Mouse (Mus musculus) cerebellum, adult (tissue): Measurements from ENCODE around the gene Klk1b9.
"Not testable (repeated sequence)": the region's sequence is repeated elsewhere in the genome, so short reads cannot be mapped to it uniquely, and the experiment has no call there.

Experiments
- ATAC-seq: cut with Nextera tagmentation; 2 replicates; pipeline ENCODE4 v1.9.2; 2017; ENCODE audit warnings: mild to moderate bottlenecking, moderate library complexity, mixed read lengths; ENCODE audit not compliant: insufficient number of reproducible peaks, low FRiP score, low TSS enrichment

Gene Klk1b9

DNA sequence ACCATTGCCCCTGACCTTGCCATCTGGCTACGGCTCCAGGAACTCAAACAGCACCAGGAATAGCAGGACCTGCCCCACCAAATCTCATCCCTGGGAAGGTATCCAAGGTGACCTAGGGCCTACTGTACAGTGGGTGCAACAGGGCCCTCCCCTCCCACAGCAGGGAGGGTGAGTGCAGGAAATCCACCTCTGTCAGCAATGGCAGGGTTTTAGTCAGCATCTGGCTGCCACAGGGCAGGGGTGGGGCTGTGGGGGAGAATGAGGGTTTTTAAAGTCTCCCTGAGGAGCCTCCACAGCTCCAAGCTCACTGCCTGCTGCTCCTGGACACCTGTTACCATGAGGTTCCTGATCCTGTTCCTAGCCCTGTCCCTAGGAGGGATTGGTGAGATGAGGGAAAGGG lies at the start of gene Klk1b9:
TSS of gene Klk1b9 (plus strand) at position 301 of the 400 bp plus-strand sequence.
- ATAC-seq, result not testable (repeated sequence)

DNA sequence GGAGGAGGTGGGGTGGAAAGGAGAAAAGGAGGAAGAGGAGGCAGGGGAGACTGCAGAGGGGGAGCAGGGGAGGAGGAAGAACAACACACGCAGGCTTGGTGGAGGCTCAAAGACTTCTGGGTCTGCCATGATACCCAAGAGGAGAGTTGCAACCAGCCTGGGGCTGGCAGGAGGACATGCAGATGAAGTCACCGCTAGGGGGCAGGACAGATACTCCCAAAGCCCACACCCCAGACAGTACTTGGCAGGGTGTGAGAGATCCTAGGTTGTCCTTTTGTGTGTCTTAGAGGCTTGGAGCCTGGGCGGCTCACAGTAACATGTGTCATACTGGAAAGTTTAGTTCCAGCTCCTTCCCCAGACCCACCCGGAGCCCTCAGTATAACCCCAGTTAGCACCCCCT lies 47.3 kb upstream of the Klk1b9 start:
- ATAC-seq, result no peak

DNA sequence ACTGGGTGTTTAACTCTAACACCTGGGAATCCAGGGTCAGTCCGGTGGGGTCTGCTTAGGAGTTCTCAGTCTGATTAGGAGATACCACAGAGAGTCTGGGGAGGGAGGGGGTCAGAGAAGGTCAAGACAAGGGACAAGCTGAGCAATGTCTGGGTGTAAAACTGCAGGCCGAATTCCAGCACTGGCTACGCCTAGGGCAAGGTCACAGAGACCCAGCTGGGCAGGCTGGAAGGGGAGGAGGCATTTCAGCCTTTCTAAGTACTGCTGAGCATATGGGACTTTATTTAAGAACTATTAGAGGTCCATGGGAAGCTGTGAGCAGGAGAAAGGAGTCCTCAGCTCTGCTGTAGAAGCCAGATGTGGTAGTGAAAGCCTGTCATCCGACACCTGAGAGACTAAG lies 43.5 kb upstream of the Klk1b9 start:
- ATAC-seq, result no peak

DNA sequence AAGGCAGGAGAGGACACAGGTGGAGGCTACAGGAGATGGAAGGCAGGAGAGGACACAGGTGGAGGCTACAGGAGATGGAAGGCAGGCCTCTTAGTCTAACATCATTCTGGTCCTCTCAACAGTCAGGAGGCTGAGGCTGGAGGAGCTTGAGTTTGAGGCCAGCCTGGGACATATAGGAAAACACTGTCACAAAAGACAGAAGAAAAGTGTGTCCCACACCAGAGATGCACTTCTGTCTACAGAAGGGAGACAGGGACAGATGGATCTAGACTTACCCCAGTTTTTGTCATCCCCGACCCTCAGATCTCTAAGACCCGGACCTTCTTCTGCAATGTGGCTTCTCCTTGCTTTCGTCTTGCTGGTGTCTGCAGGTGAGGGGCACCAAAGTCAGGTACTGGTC lies 42.4 kb upstream of the Klk1b9 start, which contains the start of gene Klk15:
TSS of gene Klk15 (plus strand) at position 301 of the 400 bp plus-strand sequence.
- no peak for ATAC-seq

DNA sequence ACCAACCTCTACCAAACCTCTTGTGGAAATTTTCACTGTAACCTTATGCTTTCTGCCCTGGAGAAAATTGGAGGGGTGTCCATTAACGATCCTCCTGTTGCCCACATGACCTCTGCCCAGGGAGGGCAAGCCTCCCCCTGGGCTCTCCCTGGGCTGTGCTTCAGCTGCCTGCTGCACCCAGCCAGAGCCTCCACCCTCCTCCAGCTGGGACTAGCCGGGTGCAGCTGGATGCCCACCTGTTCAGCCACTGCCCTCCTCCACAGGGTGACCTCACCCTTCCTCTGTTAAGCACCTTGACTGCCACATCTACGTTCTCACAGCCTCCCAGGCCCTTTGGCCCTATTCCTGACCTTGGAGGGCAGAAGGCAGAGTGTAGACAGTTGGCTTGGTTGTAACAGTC lies 41.1 kb upstream of the Klk1b9 start:
- ATAC-seq, result no peak

DNA sequence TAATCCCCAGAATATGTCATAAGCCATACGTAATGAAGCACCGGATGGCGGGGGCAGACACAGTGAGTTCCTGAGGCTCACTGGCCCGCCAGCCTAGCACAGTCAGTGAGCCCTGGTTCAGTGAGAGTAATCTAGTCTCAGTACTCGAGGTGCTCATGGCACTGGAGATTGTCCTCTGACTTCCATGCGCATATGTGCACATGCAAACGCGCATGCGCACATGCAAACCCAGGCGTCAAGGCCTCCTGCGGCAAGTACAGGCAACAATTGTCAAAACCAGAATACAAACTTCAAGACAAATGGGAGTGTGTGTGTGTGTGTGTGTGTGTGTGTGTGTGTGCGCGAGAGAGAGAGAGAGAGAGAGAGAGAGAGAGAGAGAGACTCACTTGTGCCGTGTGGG lies 39.3 kb upstream of the Klk1b9 start:
- ATAC-seq, result no peak

DNA sequence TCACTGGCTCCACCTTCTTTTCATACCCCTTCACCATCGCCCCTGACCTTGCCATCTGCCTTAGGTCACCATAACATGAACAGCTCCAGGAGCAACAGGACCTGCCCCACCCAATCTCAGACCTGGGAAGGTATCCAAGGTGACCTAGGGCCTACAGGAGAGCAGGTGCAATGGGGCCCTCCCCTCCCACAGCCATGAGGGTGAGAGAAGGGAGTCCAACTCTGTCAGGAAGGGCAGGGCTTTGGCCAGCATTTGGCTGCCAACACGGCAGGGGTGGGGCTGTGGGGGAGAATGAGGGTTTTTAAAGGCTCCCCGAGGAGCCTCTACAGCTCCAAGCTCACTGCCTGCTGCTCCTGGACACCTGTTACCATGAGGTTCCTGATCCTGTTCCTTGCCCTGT lies 33.6 kb upstream of the Klk1b9 start:
- not testable (repeated sequence) for ATAC-seq

DNA sequence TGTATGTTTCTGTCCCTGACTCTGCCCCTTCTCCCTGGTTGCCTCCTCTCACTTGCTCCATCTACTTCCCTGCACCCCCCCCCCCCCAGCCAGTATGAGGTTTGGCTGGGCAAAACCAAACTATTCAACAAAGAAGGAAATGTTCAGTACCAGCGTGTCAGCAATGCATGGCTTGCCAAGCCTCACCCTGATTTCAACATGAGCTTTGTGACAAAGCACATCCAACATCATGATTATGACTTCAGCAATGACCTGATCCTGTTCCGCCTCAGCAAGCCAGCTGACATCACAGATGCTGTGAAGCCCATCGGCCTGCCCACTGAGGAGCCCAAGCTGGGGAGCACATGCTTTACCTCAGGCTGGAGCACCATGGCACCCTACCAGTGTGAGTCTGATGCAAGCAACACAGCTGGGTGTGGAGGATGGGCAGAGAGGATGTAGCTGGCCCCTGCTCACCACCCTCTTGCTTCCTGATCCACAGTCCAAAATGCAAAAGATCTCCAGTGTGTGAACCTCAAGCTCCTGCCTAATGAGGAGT lies 31.1 kb upstream of the Klk1b9 start:
- no peak for ATAC-seq

DNA sequence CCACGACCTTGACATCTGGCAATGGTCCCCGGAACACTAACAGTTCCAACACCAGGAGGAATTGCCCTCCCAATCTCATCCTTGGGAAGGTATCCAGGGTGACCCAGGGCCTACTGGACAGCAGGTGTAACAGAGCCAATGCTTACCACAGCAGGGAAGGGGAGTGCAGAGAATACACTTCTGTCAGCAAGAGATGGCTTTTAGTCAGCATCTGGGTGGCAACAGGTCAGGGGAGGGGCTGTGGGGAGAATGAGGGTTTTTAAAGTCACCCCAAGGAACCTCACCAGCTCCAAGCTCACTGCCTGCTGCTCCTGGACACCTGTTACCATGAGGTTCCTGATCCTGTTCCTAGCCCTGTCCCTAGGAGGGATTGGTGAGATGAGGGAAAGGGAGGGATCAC lies 25.5 kb upstream of the Klk1b9 start, which contains the start of gene Klk1b8:
TSS of gene Klk1b8 (plus strand) at position 301 of the 400 bp plus-strand sequence.
- no peak for ATAC-seq

DNA sequence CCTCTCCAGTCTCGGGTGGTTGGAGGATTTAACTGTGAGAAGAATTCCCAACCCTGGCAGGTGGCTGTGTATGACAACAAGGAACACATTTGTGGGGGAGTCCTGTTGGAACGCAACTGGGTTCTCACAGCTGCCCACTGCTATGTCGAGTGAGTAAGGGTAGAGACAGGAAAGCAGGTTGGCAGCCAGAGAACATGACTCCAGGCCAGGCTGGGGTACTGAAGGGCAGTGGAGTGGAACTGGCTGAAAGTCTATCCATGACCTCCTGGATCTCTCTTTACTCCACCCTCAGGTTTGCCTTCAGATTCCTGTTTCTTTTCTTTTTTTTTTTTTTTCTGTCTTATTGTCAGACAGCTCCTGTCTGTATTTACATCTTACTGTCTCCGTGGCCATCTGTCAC lies 23.2 kb upstream of the Klk1b9 start:
- ATAC-seq, result no peak

DNA sequence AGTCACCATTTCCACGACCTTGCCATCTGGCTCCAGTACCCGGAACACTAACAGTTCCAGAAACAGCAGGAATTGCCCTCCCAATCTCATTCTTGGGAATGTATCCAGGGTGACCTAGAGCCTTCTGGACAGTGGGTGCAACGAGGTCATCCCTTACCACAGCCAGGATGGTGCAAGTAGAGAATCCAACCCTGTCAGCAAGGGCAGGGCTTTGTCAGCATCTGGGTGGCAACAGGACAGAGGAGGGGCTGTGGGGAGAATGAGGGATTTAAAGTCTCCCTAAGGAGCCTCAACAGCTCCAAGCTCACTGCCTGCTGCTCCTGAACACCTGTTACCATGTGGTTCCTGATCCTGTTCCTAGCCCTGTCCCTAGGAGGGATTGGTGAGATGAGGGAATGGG lies 9.4 kb upstream of the Klk1b9 start, which contains the start of gene Klk1b1:
TSS of gene Klk1b1 (plus strand) at position 301 of the 400 bp plus-strand sequence.
- ATAC-seq, result no peak

DNA sequence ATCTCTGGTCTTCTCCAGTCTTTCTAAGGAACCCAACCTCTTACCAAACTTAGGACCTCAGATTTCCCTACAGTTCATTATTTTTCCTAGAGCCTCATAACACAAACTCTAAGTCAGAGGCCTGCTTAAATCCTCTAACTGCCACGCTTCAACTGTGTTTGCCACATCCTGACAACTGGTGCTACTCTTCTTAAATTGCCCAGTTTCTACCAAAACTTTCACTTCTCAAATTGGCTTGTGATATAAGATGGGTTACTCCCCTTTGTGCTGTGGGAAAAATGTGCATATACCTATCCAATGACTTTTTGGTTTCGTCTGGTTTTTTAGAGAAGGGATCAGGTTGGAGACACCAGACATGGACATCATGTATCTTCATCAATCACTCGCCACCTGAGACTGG lies 8.8 kb upstream of the Klk1b9 start:
- ATAC-seq, result no peak

DNA sequence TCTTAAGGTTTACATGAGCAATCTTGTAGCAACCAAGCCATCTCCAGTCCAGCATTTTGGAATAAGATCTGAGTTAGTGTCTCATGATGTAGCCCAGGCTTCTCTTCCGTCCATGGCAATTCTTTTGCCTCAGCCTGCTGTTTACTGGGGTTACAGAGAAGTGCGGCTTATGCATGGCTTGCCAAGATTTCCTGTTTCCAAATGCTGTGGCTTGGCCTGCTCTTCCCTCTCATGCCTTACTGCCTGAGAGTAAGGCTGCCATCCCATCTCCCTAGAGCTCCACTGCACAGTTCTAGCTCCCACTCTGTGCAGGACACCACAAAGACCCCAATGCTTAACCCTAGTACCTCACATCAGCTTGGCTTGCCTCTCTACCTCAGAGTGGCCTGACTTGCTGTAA lies 8.2 kb upstream of the Klk1b9 start:
- no peak for ATAC-seq

DNA sequence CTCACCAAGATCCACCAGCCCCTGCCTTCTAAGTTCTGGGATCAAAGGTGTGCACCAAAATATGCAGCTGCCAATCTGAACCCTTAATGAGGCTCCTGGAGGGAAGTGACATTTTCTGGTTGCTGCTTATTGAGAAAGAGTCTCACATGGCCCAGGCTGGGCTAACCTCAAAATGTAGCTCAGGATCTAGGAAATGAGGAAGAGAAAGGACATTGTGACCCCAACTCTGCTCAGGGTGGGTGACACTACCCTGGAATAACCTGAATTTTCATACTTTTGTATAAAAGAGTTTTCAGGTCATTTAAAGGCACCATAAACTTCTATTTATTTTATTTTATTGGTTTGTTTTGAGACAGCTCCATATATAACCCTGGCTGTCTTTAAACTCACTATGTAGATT lies 9.8 kb downstream of the Klk1b9 start:
- ATAC-seq, result no peak

DNA sequence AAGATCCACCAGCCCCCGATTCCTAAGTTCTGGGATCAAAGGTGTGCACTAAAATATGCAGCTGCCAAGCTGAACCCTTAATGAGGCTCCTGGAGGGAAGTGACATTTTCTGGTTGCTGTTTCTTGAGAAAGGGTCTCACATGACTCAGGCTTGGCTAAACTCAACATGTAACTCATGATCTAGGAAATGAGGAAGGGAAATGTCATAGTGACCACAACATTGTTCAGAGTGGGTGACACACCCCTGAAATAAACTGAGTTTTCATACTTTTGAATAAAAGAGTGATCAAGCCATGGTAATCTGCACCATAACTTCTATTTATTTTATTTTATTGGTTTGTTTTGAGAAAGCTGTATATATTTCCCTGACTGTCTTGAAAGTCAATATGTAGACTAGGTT lies 19.0 kb downstream of the Klk1b9 start:
- not testable (repeated sequence) for ATAC-seq

DNA sequence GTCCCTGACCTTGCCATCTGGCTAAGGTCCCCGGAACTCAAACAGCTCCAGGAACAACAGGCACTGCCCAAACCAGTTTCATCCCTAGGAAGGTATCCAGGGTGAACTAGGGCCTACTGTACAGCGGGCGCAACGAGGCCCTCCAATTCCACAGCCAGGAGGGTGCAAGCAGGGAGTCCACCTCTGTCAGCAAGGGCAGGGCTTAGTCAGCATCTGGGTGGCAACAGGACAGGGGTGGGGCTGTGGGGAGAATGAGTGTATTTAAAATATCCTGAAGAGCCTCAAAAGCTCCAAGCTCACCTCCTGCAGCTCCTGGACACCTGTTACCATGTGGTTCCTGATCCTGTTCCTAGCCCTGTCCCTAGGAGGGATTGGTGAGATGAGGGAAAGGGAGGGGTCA lies 19.7 kb downstream of the Klk1b9 start, which contains the start of gene Klk1b11:
TSS of gene Klk1b11 (plus strand) at position 301 of the 400 bp plus-strand sequence.
- not testable (repeated sequence) for ATAC-seq

DNA sequence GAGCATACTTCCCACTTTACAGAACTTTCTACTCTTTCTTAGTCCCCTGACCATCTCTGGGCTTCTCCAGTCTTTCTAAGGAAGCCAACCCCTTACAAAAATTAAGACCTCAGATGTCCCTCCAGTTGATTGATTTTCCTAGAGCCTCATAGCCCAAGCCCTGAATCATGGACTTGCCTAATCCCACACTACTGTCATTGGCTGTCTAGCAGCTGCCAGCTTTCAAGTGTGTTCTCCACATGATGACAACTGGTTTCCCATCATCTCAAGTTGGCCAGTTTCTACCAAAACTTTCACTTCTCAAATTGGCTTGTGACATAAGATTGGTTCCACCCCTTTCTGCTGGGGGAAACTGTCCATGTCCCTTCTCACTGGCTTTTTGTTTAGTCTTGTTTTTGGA lies 29.0 kb downstream of the Klk1b9 start:
- no peak for ATAC-seq

DNA sequence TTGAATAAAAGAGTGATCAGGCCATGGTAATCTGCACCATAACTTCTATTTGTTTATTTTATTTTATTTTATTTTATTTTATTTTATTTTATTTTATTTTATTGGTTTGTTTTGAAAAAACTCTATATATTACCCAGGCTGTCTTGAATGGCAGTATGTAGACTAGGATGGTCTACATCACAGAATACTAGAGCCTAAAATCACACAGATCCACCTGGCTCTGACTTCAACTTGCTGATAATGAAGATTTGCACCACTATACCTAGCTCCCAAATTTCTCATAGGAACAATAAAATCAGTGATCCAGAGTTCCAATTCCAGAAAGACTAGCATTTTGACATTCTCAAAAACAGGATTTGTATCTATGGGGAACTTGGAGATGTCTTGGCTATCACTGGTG lies 36.0 kb downstream of the Klk1b9 start, which contains the start of gene Klk1b26:
TSS of gene Klk1b26 (plus strand) at position 301 of the 400 bp plus-strand sequence.
- not testable (repeated sequence) for ATAC-seq

DNA sequence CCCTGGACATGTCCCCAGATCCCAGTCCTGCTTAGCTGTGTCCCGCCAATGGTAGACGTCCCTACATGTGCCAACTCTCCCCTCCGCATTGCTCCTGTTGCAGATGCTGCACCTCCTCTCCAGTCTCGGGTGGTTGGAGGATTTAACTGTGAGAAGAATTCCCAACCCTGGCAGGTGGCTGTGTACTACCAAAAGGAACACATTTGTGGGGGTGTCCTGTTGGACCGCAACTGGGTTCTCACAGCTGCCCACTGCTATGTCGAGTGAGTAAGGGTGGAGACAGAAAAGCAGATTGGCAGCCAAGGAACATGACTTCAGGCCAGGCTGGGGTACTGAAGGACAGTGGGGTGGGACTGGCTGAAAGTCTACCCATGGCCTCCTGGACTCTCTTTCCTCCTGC lies 38.8 kb downstream of the Klk1b9 start:
- ATAC-seq, result not testable (repeated sequence)

DNA sequence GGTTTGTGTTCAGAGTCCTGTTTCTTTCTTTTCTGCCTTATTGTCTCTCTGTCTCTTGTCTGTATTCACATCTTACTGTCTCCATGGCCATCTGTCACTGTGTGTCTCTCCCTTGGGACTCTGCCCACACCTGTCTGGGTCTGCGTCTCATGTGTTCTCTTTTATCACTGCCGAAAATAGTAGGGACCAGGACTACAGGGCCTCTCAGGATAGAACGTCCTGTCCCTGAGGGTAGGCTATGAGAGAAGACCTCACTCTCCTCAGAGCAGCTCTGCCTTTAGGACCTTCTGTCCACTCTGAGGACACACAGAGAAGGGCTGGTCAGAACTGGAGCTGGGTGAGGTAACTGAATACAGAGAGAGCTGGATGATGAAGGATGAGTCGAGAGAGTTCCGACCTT lies 39.2 kb downstream of the Klk1b9 start:
- no peak for ATAC-seq
